Mouse (Mus musculus) liver, adult (tissue): ENCODE measurements around the gene Fam19a3.

Experiments
- GATA4 ChIP-seq: IDR thresholded peaks from 2 replicates; pipeline ENCODE4 v1.6.1; 2014; ENCODE audit warnings: mild to moderate bottlenecking, low read length; ENCODE audit not compliant: insufficient replicate concordance

The Fam19a3 gene

GRCm38 (mm10) chr3:104781471-104781903 is at the start of gene Fam19a3:
Fam19a3 (minus strand) TSS chr3:104781840.
- TF ChIP-seq GATA4, result no peak

- no peak for TF ChIP-seq GATA4
Observed at GRCm38 (mm10) chr3:104822413-104822812, 40.8 kb upstream of the Fam19a3 start.

GRCm38 (mm10) chr3:104820426-104820825 is 38.8 kb upstream of the Fam19a3 start:
- TF ChIP-seq GATA4, result no peak

GRCm38 (mm10) chr3:104818749-104819134 is 37.1 kb upstream of the Fam19a3 start:
- TF ChIP-seq GATA4, result no peak

- no peak for TF ChIP-seq GATA4
Observed at GRCm38 (mm10) chr3:104817991-104818748, 36.5 kb upstream of the Fam19a3 start, which contains the start of gene Mov10. Mov10 (minus strand) TSS chr3:104818563.

- TF ChIP-seq GATA4, result no peak
Observed at GRCm38 (mm10) chr3:104817481-104817990, 35.9 kb upstream of the Fam19a3 start.

GRCm38 (mm10) chr3:104816130-104816529 is 34.5 kb upstream of the Fam19a3 start:
- TF ChIP-seq GATA4, result no peak

GRCm38 (mm10) chr3:104815346-104815745 is 33.7 kb upstream of the Fam19a3 start:
- TF ChIP-seq GATA4, result no peak

- TF ChIP-seq GATA4, result no peak
Observed at GRCm38 (mm10) chr3:104814746-104815145, 33.1 kb upstream of the Fam19a3 start.

GRCm38 (mm10) chr3:104812254-104812653 is 30.6 kb upstream of the Fam19a3 start:
- TF ChIP-seq GATA4, result no peak

- no peak for TF ChIP-seq GATA4
Observed at GRCm38 (mm10) chr3:104811752-104812151, 30.1 kb upstream of the Fam19a3 start.

GRCm38 (mm10) chr3:104805539-104805938 is 23.9 kb upstream of the Fam19a3 start:
- TF ChIP-seq GATA4, result no peak

GRCm38 (mm10) chr3:104804312-104804711 is 22.7 kb upstream of the Fam19a3 start:
- TF ChIP-seq GATA4, result no peak

- TF ChIP-seq GATA4, result no peak
Observed at GRCm38 (mm10) chr3:104801481-104801880, 19.8 kb upstream of the Fam19a3 start.

- TF ChIP-seq GATA4, result no peak
Observed at GRCm38 (mm10) chr3:104800681-104801080, 19.0 kb upstream of the Fam19a3 start.

- TF ChIP-seq GATA4, result no peak
Observed at GRCm38 (mm10) chr3:104796430-104797082, 14.9 kb upstream of the Fam19a3 start.

GRCm38 (mm10) chr3:104795661-104796340 is 14.2 kb upstream of the Fam19a3 start:
- TF ChIP-seq GATA4, result no peak
